In the genomic region with DNA sequence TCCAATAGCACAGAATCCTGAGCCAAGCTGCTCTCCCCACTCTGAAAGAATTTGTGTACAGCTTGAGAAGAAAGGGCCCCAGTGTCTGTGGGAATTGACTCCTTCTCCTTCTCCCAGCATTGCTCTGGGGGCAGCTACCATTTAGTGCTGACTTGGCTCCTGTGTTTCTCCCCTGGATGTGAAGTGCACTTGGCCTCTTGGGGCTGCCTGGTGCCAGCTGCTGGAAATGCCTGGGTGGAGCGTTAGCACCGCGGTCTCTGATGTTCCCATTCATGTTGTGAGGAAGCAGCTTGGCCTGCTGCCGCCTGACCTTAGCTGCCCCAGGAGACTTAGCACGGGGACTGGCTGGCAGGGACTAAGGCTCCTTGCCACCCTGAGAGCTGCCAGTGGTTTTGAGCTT, we compare ENCODE assay signal across 8 mouse cellular contexts. TPM values are rescaled to one million over a fixed set of nuclear protein-coding genes. Genes with fewer than 3 reads are reported as not detected.
A peak's percentile ranks its signal among the peaks of the same experiment; 100 is the strongest.
DNase-seq lines count a peak whose midpoint lies in the region; ATAC-seq lines count a peak whose summit lies in the region.

No protein-coding gene starts in this region.

- peak; percentile 47 for DNase-seq in cerebellum, adult 9-11 months
- DNase-seq in adrenal gland, adult 8-10 months: peak; percentile 50
- DNase-seq in gastrocnemius, postnatal 25 days: peak; percentile 88
- DNase-seq in left cerebral cortex, adult 18-20 months (ENCODE audit: low spot score in 2 of 2): peak; percentile 32 to 45
- no peak for DNase-seq in ovary, postnatal 10 days (ENCODE audit: low spot score)
- no peak for DNase-seq in natural killer cell, adult 2 months (ENCODE audit: low spot score in 2 of 2)
- no peak for DNase-seq in lung, postnatal 10 days

- no peak for ATAC-seq in cerebellum, adult (ENCODE audit: insufficient number of reproducible peaks, low FRiP score, low TSS enrichment)

RNA-seq across cellular contexts. Expression of a gene that starts 12.0 kb away (rescaled TPM):
- total RNA-seq in adrenal gland, adult 8-10 months (2022): 10 to 100 TPM; 18.6 to 24.7 (median 21.9) TPM
- total RNA-seq in gastrocnemius, postnatal 25 days (2021): 1 to 10 TPM; 3.8 to 4.3 TPM
- total RNA-seq in left cerebral cortex, adult 18-20 months (2021): 10 to 100 TPM; 30.5 to 30.7 TPM

RNA-seq across cellular contexts. Expression of a gene that starts 14.4 kb away (rescaled TPM):
- 10 to 100 TPM; 40.4 to 61.5 (median 48.4) TPM for total RNA-seq in adrenal gland, adult 8-10 months (2022)
- total RNA-seq in gastrocnemius, postnatal 25 days (2021): 10 to 100 TPM; 14.8 to 19.8 TPM
- total RNA-seq in left cerebral cortex, adult 18-20 months (2021): 10 to 100 TPM; 73.1 to 74.1 TPM

RNA-seq across cellular contexts. Expression of a gene that starts 14.5 kb away (rescaled TPM):
- 10 to 100 TPM; 11.8 to 22.5 (median 15.3) TPM for total RNA-seq in adrenal gland, adult 8-10 months (2022)
- 1 to 10 TPM; 3.1 to 3.2 TPM for total RNA-seq in gastrocnemius, postnatal 25 days (2021)
- 10 to 100 TPM; 16.6 to 17.6 TPM for total RNA-seq in left cerebral cortex, adult 18-20 months (2021)

RNA-seq across cellular contexts. Expression of a gene that starts 39.6 kb away (rescaled TPM):
- total RNA-seq in adrenal gland, adult 8-10 months (2022): 10 to 100 TPM; 28.2 to 38.2 (median 33.1) TPM
- total RNA-seq in gastrocnemius, postnatal 25 days (2021): 1 to 10 TPM; 4.9 to 5.0 TPM
- total RNA-seq in left cerebral cortex, adult 18-20 months (2021): 10 to 100 TPM; 27.1 to 30.8 TPM

RNA-seq across cellular contexts. Expression of a gene that starts 43.4 kb away (rescaled TPM):
- total RNA-seq in adrenal gland, adult 8-10 months (2022): 1 to 10 TPM; 3.1 to 6.1 (median 4.2) TPM
- 1 to 10 TPM; 1.8 to 4.4 TPM for total RNA-seq in gastrocnemius, postnatal 25 days (2021)
- total RNA-seq in left cerebral cortex, adult 18-20 months (2021): 1 to 10 TPM; 3.1 to 3.2 TPM

Comparison
In these comparisons a context has a peak if more than half of its experiments do, and no peak if none do; other contexts are left out.
1. DNase-seq: peak in cerebellum, adult 9-11 months (single experiment), adrenal gland, adult 8-10 months (single experiment), gastrocnemius, postnatal 25 days (single experiment) and left cerebral cortex, adult 18-20 months (2 of 2); none in ovary, postnatal 10 days (single experiment), natural killer cell, adult 2 months (0 of 2) and lung, postnatal 10 days (single experiment).